Mouse (Mus musculus): ENCODE results near the gene Fbxl17. TPM values are rescaled to one million over a fixed set of nuclear protein-coding genes. Genes with fewer than 3 reads are reported as not detected.

Gene Fbxl17
- total and polyA plus RNA-seq, 3 experiments, result 19.2 to 28.6 (median 26.4) TPM

- no peak for DNase-seq
Observed at GRCm38 (mm10) chr17:63095017-63095416, 404.8 kb downstream of the Fbxl17 start.

GRCm38 (mm10) chr17:63093184-63093583 is 406.6 kb downstream of the Fbxl17 start:
- DNase-seq, result no peak

- no peak for DNase-seq
Observed at GRCm38 (mm10) chr17:63092774-63093173, 407.0 kb downstream of the Fbxl17 start.

GRCm38 (mm10) chr17:63090112-63090511 is 409.7 kb downstream of the Fbxl17 start:
- no peak for DNase-seq

GRCm38 (mm10) chr17:63087265-63087664 is 412.6 kb downstream of the Fbxl17 start:
- DNase-seq, result peak; percentile 13

GRCm38 (mm10) chr17:63086526-63086925 is 413.3 kb downstream of the Fbxl17 start:
- DNase-seq, result no peak

- DNase-seq, result no peak
Observed at GRCm38 (mm10) chr17:63085227-63085626, 414.6 kb downstream of the Fbxl17 start.

GRCm38 (mm10) chr17:63079087-63079486 is 420.7 kb downstream of the Fbxl17 start:
- no peak for DNase-seq

- no peak for DNase-seq
Observed at GRCm38 (mm10) chr17:63077509-63077908, 422.3 kb downstream of the Fbxl17 start.

- DNase-seq, result no peak
Observed at GRCm38 (mm10) chr17:63076661-63077060, 423.2 kb downstream of the Fbxl17 start.

- no peak for DNase-seq
Observed at GRCm38 (mm10) chr17:63076037-63076426, 423.8 kb downstream of the Fbxl17 start.

GRCm38 (mm10) chr17:63075091-63076036 is 424.5 kb downstream of the Fbxl17 start:
- DNase-seq, result no peak

- no peak for DNase-seq
Observed at GRCm38 (mm10) chr17:63073342-63073741, 426.5 kb downstream of the Fbxl17 start.

- peak; percentile 56 for DNase-seq
Observed at GRCm38 (mm10) chr17:63071134-63071923, 428.5 kb downstream of the Fbxl17 start.

GRCm38 (mm10) chr17:63070161-63070761 is 429.6 kb downstream of the Fbxl17 start:
- DNase-seq, result no peak

GRCm38 (mm10) chr17:63062785-63063184 is 437.0 kb downstream of the Fbxl17 start:
- peak; percentile 57 for DNase-seq

GRCm38 (mm10) chr17:63061786-63062185 is 438.0 kb downstream of the Fbxl17 start:
- no peak for DNase-seq

GRCm38 (mm10) chr17:63060814-63061213 is 439.0 kb downstream of the Fbxl17 start:
- no peak for DNase-seq

- peak; percentile 41 for DNase-seq
Observed at GRCm38 (mm10) chr17:63057740-63058388, 442.0 kb downstream of the Fbxl17 start.

GRCm38 (mm10) chr17:63056976-63057375 is 442.8 kb downstream of the Fbxl17 start:
- peak; percentile 83 for DNase-seq

GRCm38 (mm10) chr17:63053311-63053710 is 446.5 kb downstream of the Fbxl17 start:
- DNase-seq, result peak; percentile 41

GRCm38 (mm10) chr17:63046401-63046800 is 453.4 kb downstream of the Fbxl17 start:
- DNase-seq, result peak; percentile 77

Data from adrenal gland, adult 2 months (tissue).